Mouse (Mus musculus) neural tube, embryonic 13.5 days (tissue): ENCODE measurements around the gene Rell1. TPM values are rescaled to one million over a fixed set of nuclear protein-coding genes. Genes with fewer than 3 reads are reported as not detected.
A peak's percentile ranks its signal among the peaks of the same experiment; 100 is the strongest.

Experiments used
- ATAC-seq: fragments of 200-750 bp; cut with Nextera tagmentation; 2 replicates; pipeline ENCODE4 v1.8.0; 2017; ENCODE audit warnings: low read depth, mild to moderate bottlenecking, moderate TSS enrichment, moderate library complexity
- H3K27ac ChIP-seq: fragments of 300-500 bp; sonication (generic); replicated peaks from 2 replicates; pipeline ENCODE4 v1.5.1; 2015; ENCODE audit warnings: moderate library complexity, mild to moderate bottlenecking, inconsistent platforms
- H3K27me3 ChIP-seq: fragments of 300-500 bp; sonication (generic); 2 replicates; pipeline ENCODE4 v1.6.1; 2015; ENCODE audit warnings: mild to moderate bottlenecking, inconsistent platforms
- H3K36me3 ChIP-seq: fragments of 300-500 bp; sonication (generic); 2 replicates; pipeline ENCODE4 v1.6.1; 2015; ENCODE audit warnings: mild to moderate bottlenecking, inconsistent platforms
- H3K4me1 ChIP-seq: fragments of 300-500 bp; sonication (generic); replicated peaks from 2 replicates; pipeline ENCODE4 v1.6.1; 2015; ENCODE audit warnings: inconsistent platforms
- H3K4me2 ChIP-seq: fragments of 300-500 bp; sonication (generic); 2 replicates; pipeline ENCODE4 v1.6.1; 2015; ENCODE audit warnings: inconsistent platforms, mild to moderate bottlenecking, moderate library complexity
- H3K4me3 ChIP-seq: fragments of 300-500 bp; sonication (generic); 2 replicates; pipeline ENCODE4 v1.5.1; 2015; ENCODE audit warnings: mild to moderate bottlenecking, inconsistent platforms
- H3K9ac ChIP-seq: fragments of 300-500 bp; sonication (generic); 2 replicates; pipeline ENCODE4 v1.6.1; 2015; ENCODE audit warnings: moderate library complexity, mild to moderate bottlenecking, inconsistent platforms
- H3K9me3 ChIP-seq: fragments of 300-500 bp; sonication (generic); 2 replicates; pipeline ENCODE4 v1.6.1; 2016; ENCODE audit warnings: inconsistent platforms
- WGBS: fragments of 180-500 bp; shearing (Covaris S2); methylation state at CpG from one replicate; pipeline ENCODE4 v1.1.7; 2015; 5-methylcytosine and 5-hydroxymethylcytosine counted together
- polyA plus RNA-seq: library from polyadenylated mRNA; unstranded; fragments of >200 nt; fragmentation: Nextera tagmentation; extraction: Ambion mirVana; gene quantifications from 2 replicates; pipeline ENCODE4 v1.2.1, GENCODE M21; 2015

Rell1 gene
- polyA plus RNA-seq, 1 experiment from 2014 or later, result 11.7 TPM

GRCm38 (mm10) chr5:63886709-63887108 is 82.0 kb downstream of the Rell1 start:
- 0 out of 2 replicates have a peak, but pooled peaks have one; percentile 32 for ATAC-seq
- 42% methylated on average over 6 of the region's 6 CpGs for WGBS
- Histone ChIP-seq H3K4me2 (no peak overlapping the region), H3K36me3 (no peaks in the 10 kb centered on the region), H3K4me1 (no peaks in the 10 kb centered on the region), H3K27ac (no peak overlapping the region), H3K4me3 (no peak overlapping the region), H3K9ac (no peak overlapping the region), H3K9me3 (no peaks in the 10 kb centered on the region), H3K27me3 (no peaks in the 10 kb centered on the region)

- Histone ChIP-seq H3K4me1 (no peaks in the 10 kb centered on the region), H3K4me3 (no peak overlapping the region), H3K4me2 (no peak overlapping the region), H3K27me3 (no peaks in the 10 kb centered on the region), H3K9me3 (no peaks in the 10 kb centered on the region), H3K9ac (no peak overlapping the region), H3K36me3 (no peaks in the 10 kb centered on the region), H3K27ac (no peak overlapping the region)
- no peak for ATAC-seq
- WGBS, result 85% methylated on average over 5 of the region's 5 CpGs
These were observed 82.4 kb downstream of the Rell1 start for GRCm38 (mm10) chr5:63886292-63886691.

- no peak overlapping the region for H3K4me3 ChIP-seq
- WGBS, result 81% methylated on average over 10 of the region's 10 CpGs
- ATAC-seq, result no peak
- no peak overlapping the region for H3K27ac ChIP-seq
- no peaks in the 10 kb centered on the region for H3K4me1 ChIP-seq
- H3K9ac ChIP-seq, result no peak overlapping the region
- no peaks in the 10 kb centered on the region for H3K9me3 ChIP-seq
- H3K4me2 ChIP-seq, result no peak overlapping the region
- H3K27me3 ChIP-seq, result no peaks in the 10 kb centered on the region
- H3K36me3 ChIP-seq, result no peaks in the 10 kb centered on the region
These were observed 89.7 kb downstream of the Rell1 start for GRCm38 (mm10) chr5:63879026-63879425.

GRCm38 (mm10) chr5:63876081-63876480 is 92.6 kb downstream of the Rell1 start:
- WGBS, result 83% methylated on average over 4 of the region's 4 CpGs

GRCm38 (mm10) chr5:63874880-63875279 is 93.8 kb downstream of the Rell1 start:
- Histone ChIP-seq H3K4me1 (peaks cover 10% of the 10 kb centered on the region; the same call in 1 of the 2 replicates), H3K4me2 (no peak overlapping the region), H3K27me3 (no peaks in the 10 kb centered on the region), H3K27ac (no peak overlapping the region), H3K4me3 (no peak overlapping the region), H3K9ac (no peak overlapping the region), H3K36me3 (no peaks in the 10 kb centered on the region), H3K9me3 (no peaks in the 10 kb centered on the region)
- ATAC-seq, result no peak
- 67% methylated on average over 16 of the region's 16 CpGs for WGBS

More at GRCm38 (mm10) chr5:63876081-63876480, 92.6 kb downstream of the Rell1 start:
- Histone ChIP-seq H3K4me1 (peaks cover 10% of the 10 kb centered on the region; the same call in 1 of the 2 replicates), H3K4me3 (no peak overlapping the region), H3K9me3 (no peaks in the 10 kb centered on the region), H3K27ac (no peak overlapping the region), H3K27me3 (no peaks in the 10 kb centered on the region), H3K36me3 (no peaks in the 10 kb centered on the region), H3K9ac (no peak overlapping the region), H3K4me2 (no peak overlapping the region)
- no peak for ATAC-seq

GRCm38 (mm10) chr5:63872176-63872932 is 96.3 kb downstream of the Rell1 start:
- H3K27me3 ChIP-seq, result no peaks in the 10 kb centered on the region
- peak; percentile 62; the same call in 1 of the 2 replicates for ATAC-seq
- no peak overlapping the region for H3K9ac ChIP-seq
- H3K4me2 ChIP-seq, result peak overlapping the region; percentile 27
- 29% methylated on average over 17 of the region's 17 CpGs for WGBS
- H3K4me1 ChIP-seq, result peaks cover 10% of the 10 kb centered on the region; the same call in 1 of the 2 replicates
- peak overlapping the region; percentile 14 for H3K27ac ChIP-seq
- no peaks in the 10 kb centered on the region for H3K36me3 ChIP-seq
- no peaks in the 10 kb centered on the region for H3K9me3 ChIP-seq
- no peak overlapping the region for H3K4me3 ChIP-seq

- no peak for ATAC-seq
- Histone ChIP-seq H3K9me3 (no peaks in the 10 kb centered on the region), H3K4me2 (no peak overlapping the region), H3K27me3 (no peaks in the 10 kb centered on the region), H3K4me3 (no peak overlapping the region), H3K4me1 (peaks cover 7% of the 10 kb centered on the region; the same call in 1 of the 2 replicates), H3K36me3 (no peaks in the 10 kb centered on the region), H3K27ac (no peak overlapping the region), H3K9ac (no peak overlapping the region)
- 28% methylated on average over 3 of the region's 3 CpGs for whole genome bisulfite sequencing
These were observed 101.3 kb downstream of the Rell1 start for GRCm38 (mm10) chr5:63867421-63867820.

- Histone ChIP-seq H3K4me1 (no peaks in the 10 kb centered on the region), H3K9me3 (no peaks in the 10 kb centered on the region), H3K4me3 (no peak overlapping the region), H3K4me2 (no peak overlapping the region), H3K27ac (no peak overlapping the region), H3K36me3 (no peaks in the 10 kb centered on the region), H3K9ac (no peak overlapping the region), H3K27me3 (no peaks in the 10 kb centered on the region)
- no peak for ATAC-seq
- 89% methylated on average over 8 of the region's 8 CpGs for WGBS
These were observed 109.8 kb downstream of the Rell1 start for GRCm38 (mm10) chr5:63858901-63859300.

Other genes starting within 250 kb of the Rell1 start
- 4.5 and 5.1 TPM in 2 replicates for gene 0610040J01Rik, start 156.5 kb downstream of the Rell1 start, polyA plus RNA-seq
- gene Pgm2, start 124.1 kb upstream of the Rell1 start, polyA plus RNA-seq, result 25.6 and 28.6 TPM in 2 replicates
- 14.9 and 16.7 TPM in 2 replicates for gene Tbc1d1, start 187.4 kb upstream of the Rell1 start, polyA plus RNA-seq